Mouse (Mus musculus): ENCODE results near the gene Omg. TPM values are rescaled to one million over a fixed set of nuclear protein-coding genes. Genes with fewer than 3 reads are reported as not detected.

The Omg gene
- polyA plus RNA-seq, 1 experiment from 2014 or later, result 0.08 TPM

DNA sequence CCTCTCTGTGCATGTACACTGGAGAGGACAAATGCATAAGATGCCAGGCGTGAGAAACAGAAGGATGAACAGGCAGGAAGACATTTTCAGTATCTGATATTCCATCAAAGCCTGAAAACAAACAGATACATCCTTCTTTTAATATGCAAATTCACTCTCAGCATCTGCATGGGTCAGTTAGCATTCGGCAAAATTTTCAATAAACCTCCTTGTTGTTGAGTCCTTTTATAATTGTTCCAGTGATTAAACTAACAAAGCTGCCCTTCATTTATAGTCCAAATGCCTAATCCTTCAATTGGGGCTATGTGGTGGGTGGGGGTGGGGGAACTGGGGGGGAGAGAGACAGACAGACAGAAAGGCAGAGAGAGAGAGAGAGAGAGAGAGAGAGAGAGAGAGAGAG is 967 bp downstream of the Omg start:
- Histone ChIP-seq H3K36me3 (no peaks in the 10 kb centered on the region), H3K9me3 (replicated peaks) (no peaks in the 10 kb centered on the region), H3K27me3 (ENCODE audit: low read depth, poor library complexity, severe bottlenecking) (no peaks in the 10 kb centered on the region), H3K4me3 (no peak overlapping the region), H3K27ac (no peak overlapping the region), H3K4me1 (no peaks in the 10 kb centered on the region)
- no peak for DNase-seq (ENCODE audit: low spot score)
- 83% methylated on average over 2 of the region's 2 CpGs for WGBS

DNA sequence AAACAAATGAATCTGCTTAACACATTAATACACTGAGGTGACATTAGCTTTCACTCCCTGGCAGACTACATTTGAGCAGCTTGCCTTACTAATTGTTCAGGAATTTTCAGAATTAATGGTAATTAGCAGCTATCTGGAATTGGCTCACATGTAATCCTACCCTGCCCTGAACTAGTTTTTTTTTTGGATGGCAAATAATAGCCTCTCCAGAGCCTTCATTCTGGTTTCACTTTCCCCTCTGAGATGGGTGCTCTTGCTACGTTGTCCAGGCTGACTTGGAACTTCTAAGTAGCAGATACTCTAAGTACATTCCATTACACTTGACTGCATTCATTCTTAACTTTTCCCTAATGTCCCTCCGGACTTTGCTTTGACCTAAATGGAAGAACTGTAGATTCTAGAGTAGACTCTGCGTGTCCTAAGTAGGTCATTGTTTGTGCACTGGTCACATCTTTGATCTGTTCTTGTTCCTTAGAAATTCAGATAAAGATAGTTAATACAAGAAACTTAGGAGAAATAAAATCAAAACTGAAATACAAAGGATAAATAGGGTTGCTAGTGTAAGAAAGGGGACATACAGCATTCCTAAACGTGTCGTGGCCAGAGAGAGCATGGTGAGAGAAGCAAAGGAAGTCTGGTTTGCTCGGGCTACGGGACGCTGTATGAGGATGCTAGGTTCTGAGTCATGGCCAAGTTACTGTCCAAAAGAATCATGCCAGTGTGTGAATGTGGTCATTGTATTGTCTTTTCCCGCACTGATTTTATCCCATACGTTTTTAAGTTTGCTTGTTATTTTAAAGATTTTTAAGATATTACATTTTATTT is 8.7 kb downstream of the Omg start:
- Histone ChIP-seq H3K27ac (no peak overlapping the region), H3K36me3 (peaks cover 20% of the 10 kb centered on the region), H3K4me1 (no peaks in the 10 kb centered on the region), H3K9me3 (replicated peaks) (no peaks in the 10 kb centered on the region), H3K4me3 (no peak overlapping the region), H3K27me3 (ENCODE audit: low read depth, poor library complexity, severe bottlenecking) (no peaks in the 10 kb centered on the region)
- DNase-seq (ENCODE audit: low spot score), result no peak
- 92% methylated on average over 10 of the region's 10 CpGs for WGBS

- H3K4me3 ChIP-seq, result no peak overlapping the region
- H3K27ac ChIP-seq, result no peak overlapping the region
- no peaks in the 10 kb centered on the region for H3K4me1 ChIP-seq
- DNase-seq (ENCODE audit: low spot score), result no peak
- H3K9me3 ChIP-seq (replicated peaks), result no peaks in the 10 kb centered on the region
- no peaks in the 10 kb centered on the region for H3K27me3 ChIP-seq (ENCODE audit: low read depth, poor library complexity, severe bottlenecking)
- H3K36me3 ChIP-seq, result peaks cover 54% of the 10 kb centered on the region
These were observed 19.2 kb downstream of the Omg start for GRCm38 (mm10) chr11:79484721-79485120.

- no peaks in the 10 kb centered on the region for H3K9me3 ChIP-seq (replicated peaks)
- no peaks in the 10 kb centered on the region for H3K27me3 ChIP-seq (ENCODE audit: low read depth, poor library complexity, severe bottlenecking)
- peaks cover 53% of the 10 kb centered on the region for H3K36me3 ChIP-seq
- no peaks in the 10 kb centered on the region for H3K4me1 ChIP-seq
- 81% methylated on average over 7 of the region's 7 CpGs for WGBS
- no peak for DNase-seq (ENCODE audit: low spot score)
- H3K27ac ChIP-seq, result no peak overlapping the region
- no peak overlapping the region for H3K4me3 ChIP-seq
These were observed 19.9 kb downstream of the Omg start for GRCm38 (mm10) chr11:79483876-79484528.

DNA sequence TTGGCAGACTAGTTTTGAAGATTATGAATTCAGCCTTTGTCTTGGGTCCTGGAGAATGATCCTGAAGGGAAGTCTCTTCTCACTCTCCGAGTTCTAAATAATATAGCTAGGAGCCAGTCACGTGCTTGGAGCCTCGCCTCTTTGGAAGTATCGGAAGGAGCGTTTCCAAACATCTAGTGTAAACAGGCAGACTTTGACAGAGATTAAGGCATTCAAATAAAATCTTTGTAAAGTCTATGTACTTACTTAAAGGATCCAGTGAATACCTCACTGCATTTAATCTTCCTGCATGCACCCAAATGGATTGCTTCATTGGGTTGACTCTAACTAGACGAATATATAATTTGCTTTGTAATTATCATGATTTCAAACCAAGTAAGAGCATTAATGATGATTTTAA is 20.5 kb downstream of the Omg start:
- Histone ChIP-seq H3K4me1 (no peaks in the 10 kb centered on the region), H3K27me3 (ENCODE audit: low read depth, poor library complexity, severe bottlenecking) (no peaks in the 10 kb centered on the region), H3K9me3 (replicated peaks) (no peaks in the 10 kb centered on the region), H3K27ac (no peak overlapping the region), H3K4me3 (no peak overlapping the region), H3K36me3 (peaks cover 56% of the 10 kb centered on the region)
- no peak for DNase-seq (ENCODE audit: low spot score)
- WGBS, result 96% methylated on average over 6 of the region's 6 CpGs

DNA sequence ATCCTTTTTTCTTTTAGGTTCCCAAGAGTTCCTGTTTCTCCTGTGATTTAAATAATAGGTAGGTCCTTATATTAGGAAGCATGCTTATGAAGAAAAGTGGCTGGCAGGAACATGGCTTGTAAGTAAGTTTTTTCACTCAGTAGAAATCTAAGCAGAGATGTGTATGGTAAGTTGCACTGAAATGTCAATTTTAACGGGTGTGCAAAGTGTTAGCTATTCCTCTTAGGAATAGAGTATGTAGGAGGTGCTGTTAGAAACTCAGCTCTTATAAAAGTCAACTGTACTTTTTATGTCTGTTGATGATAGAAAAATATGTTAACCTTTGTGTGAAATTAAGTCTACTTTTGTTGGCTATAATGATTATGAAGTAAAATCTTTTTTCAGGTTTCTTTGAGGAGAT is 35.8 kb downstream of the Omg start:
- DNase-seq (ENCODE audit: low spot score), result no peak
- Histone ChIP-seq H3K9me3 (replicated peaks) (no peaks in the 10 kb centered on the region), H3K36me3 (peaks cover 75% of the 10 kb centered on the region), H3K27me3 (ENCODE audit: low read depth, poor library complexity, severe bottlenecking) (no peaks in the 10 kb centered on the region), H3K4me3 (no peak overlapping the region), H3K4me1 (no peaks in the 10 kb centered on the region), H3K27ac (no peak overlapping the region)
- 85% methylated on average over 1 of the region's 1 CpGs for WGBS

- Histone ChIP-seq H3K4me3 (no peak overlapping the region), H3K36me3 (peaks cover 85% of the 10 kb centered on the region), H3K9me3 (replicated peaks) (no peaks in the 10 kb centered on the region), H3K27ac (no peak overlapping the region), H3K27me3 (ENCODE audit: low read depth, poor library complexity, severe bottlenecking) (no peaks in the 10 kb centered on the region), H3K4me1 (no peaks in the 10 kb centered on the region)
- DNase-seq (ENCODE audit: low spot score), result no peak
- WGBS, result 97% methylated on average over 3 of the region's 3 CpGs
These were observed 43.0 kb downstream of the Omg start for GRCm38 (mm10) chr11:79460756-79461450.

DNA sequence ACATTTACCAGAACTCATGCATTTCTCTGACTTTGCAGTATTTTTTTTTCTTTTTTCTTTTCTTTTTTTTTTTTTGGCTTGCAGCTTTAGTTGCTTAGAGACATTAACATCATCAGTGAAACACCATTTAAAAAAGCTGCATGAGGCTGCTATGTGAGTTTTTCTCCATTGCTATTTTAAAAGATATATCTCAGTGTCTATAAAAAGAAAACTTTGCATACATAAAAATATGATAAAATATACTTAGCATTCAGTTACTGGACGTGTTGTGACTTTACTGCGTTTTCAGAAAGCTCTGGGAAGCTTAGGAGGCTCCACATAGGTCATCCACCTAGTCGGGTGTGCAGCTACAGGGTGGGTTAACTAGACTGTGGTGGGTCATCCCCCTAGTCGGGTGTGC is 44.0 kb downstream of the Omg start:
- Histone ChIP-seq H3K4me1 (no peaks in the 10 kb centered on the region), H3K27me3 (ENCODE audit: low read depth, poor library complexity, severe bottlenecking) (no peaks in the 10 kb centered on the region), H3K36me3 (peaks cover 87% of the 10 kb centered on the region), H3K9me3 (replicated peaks) (no peaks in the 10 kb centered on the region), H3K27ac (no peak overlapping the region), H3K4me3 (no peak overlapping the region)
- 92% methylated on average over 4 of the region's 4 CpGs for WGBS
- no peak for DNase-seq (ENCODE audit: low spot score)

GRCm38 (mm10) chr11:79457928-79458327 is 46.0 kb downstream of the Omg start:
- no peak for DNase-seq (ENCODE audit: low spot score)
- Histone ChIP-seq H3K4me1 (no peaks in the 10 kb centered on the region), H3K36me3 (peaks cover 85% of the 10 kb centered on the region), H3K9me3 (replicated peaks) (no peaks in the 10 kb centered on the region), H3K4me3 (no peak overlapping the region), H3K27me3 (ENCODE audit: low read depth, poor library complexity, severe bottlenecking) (no peaks in the 10 kb centered on the region), H3K27ac (no peak overlapping the region)
- 92% methylated on average over 3 of the region's 3 CpGs for WGBS

DNA sequence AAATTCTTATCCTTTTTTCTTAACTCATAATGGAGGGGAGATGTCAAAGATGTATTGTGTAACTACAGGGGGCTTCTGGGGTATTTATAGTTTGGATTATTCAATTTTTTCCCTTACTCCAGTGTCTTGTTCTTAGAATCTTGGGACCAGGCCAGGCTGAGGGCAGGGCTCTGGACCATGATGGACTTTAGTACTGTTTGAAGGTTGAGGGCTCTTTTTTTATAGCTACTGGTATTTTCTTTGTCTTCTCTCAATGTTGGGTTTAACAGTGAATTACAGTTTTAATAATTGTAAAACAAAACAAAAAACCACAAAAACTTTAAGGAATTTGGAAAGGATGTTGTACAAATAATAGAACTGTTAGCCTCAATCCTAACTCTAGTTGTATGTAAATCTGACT is 50.9 kb downstream of the Omg start:
- Histone ChIP-seq H3K9me3 (replicated peaks) (no peaks in the 10 kb centered on the region), H3K27ac (no peak overlapping the region), H3K27me3 (ENCODE audit: low read depth, poor library complexity, severe bottlenecking) (no peaks in the 10 kb centered on the region), H3K4me3 (no peak overlapping the region), H3K4me1 (no peaks in the 10 kb centered on the region), H3K36me3 (peaks cover 83% of the 10 kb centered on the region)
- no peak for DNase-seq (ENCODE audit: low spot score)

Other genes starting within 250 kb of the Omg start
- gene Wsb1, start 249.4 kb downstream of the Omg start, polyA plus RNA-seq (2016; fragmentation: Nextera tagmentation; extraction: Ambion mirVana), result 196 and 306 TPM in 2 replicates
- gene Gm9964, start 207.2 kb downstream of the Omg start, polyA plus RNA-seq (2016; fragmentation: Nextera tagmentation; extraction: Ambion mirVana), result not detected in 2 replicates
- gene Nf1, start 164.4 kb downstream of the Omg start, polyA plus RNA-seq (2016; fragmentation: Nextera tagmentation; extraction: Ambion mirVana), result 6.5 and 7.6 TPM in 2 replicates
- gene Evi2b, start 19.7 kb upstream of the Omg start, polyA plus RNA-seq (2016; fragmentation: Nextera tagmentation; extraction: Ambion mirVana), result 0.11 and 0.16 TPM in 2 replicates
- 0.82 and 1.1 TPM in 2 replicates for gene Evi2, start 26.5 kb upstream of the Omg start, polyA plus RNA-seq (2016; fragmentation: Nextera tagmentation; extraction: Ambion mirVana)
- 2.0 and 2.2 TPM in 2 replicates for gene Evi2a, start 26.5 kb upstream of the Omg start, polyA plus RNA-seq (2016; fragmentation: Nextera tagmentation; extraction: Ambion mirVana)
- gene Rab11fip4, start 87.1 kb upstream of the Omg start, polyA plus RNA-seq (2016; fragmentation: Nextera tagmentation; extraction: Ambion mirVana), result 9.5 and 13.4 TPM in 2 replicates

All from limb, embryonic 10.5 days (tissue).